Mouse (Mus musculus) lung, embryonic 15.5 days (tissue): ENCODE results near the gene B3gntl1. TPM values are rescaled to one million over a fixed set of nuclear protein-coding genes. Genes with fewer than 3 reads are reported as not detected.

Experiments used
- ATAC-seq: fragments of 200-750 bp; cut with Nextera tagmentation; 2 replicates; pipeline ENCODE4 v1.8.0; 2017; ENCODE audit warnings: moderate number of reproducible peaks, borderline replicate concordance; ENCODE audit not compliant: low FRiP score, low TSS enrichment; ENCODE audit errors: extremely low read depth
- H3K27ac ChIP-seq: fragments of 300-500 bp; sonication (generic); 2 replicates; pipeline ENCODE4 v1.5.1; 2015; ENCODE audit warnings: moderate library complexity, mild to moderate bottlenecking, inconsistent platforms
- H3K27me3 ChIP-seq: fragments of 300-500 bp; sonication (generic); 2 replicates; pipeline ENCODE4 v1.6.1; 2015; ENCODE audit warnings: inconsistent platforms
- H3K36me3 ChIP-seq: fragments of 300-500 bp; sonication (generic); 2 replicates; pipeline ENCODE4 v1.6.1; 2015; ENCODE audit warnings: inconsistent platforms
- H3K4me1 ChIP-seq: fragments of 300-500 bp; sonication (generic); 2 replicates; pipeline ENCODE4 v1.6.1; 2015; ENCODE audit warnings: inconsistent platforms
- H3K4me2 ChIP-seq: fragments of 300-500 bp; sonication (generic); 2 replicates; pipeline ENCODE4 v1.6.1; 2015; ENCODE audit warnings: inconsistent platforms, mild to moderate bottlenecking, moderate library complexity
- H3K4me3 ChIP-seq: fragments of 300-500 bp; sonication (generic); 2 replicates; pipeline ENCODE4 v1.5.1; 2015; ENCODE audit warnings: mild to moderate bottlenecking, inconsistent platforms
- H3K9ac ChIP-seq: fragments of 300-500 bp; sonication (generic); 2 replicates; pipeline ENCODE4 v1.6.1; 2015; ENCODE audit warnings: inconsistent platforms
- H3K9me3 ChIP-seq: fragments of 300-500 bp; sonication (generic); 2 replicates; pipeline ENCODE4 v1.6.1; 2016; ENCODE audit warnings: inconsistent platforms
- polyA plus RNA-seq: library from polyadenylated mRNA; unstranded; fragments of >200 nt; fragmentation: Nextera tagmentation; extraction: Ambion mirVana; gene quantifications from 2 replicates; pipeline ENCODE4 v1.2.1, GENCODE M21; 2015

The B3gntl1 gene
- polyA plus RNA-seq, 1 experiment from 2014 or later, result 8.0 TPM

- no peak overlapping the region for H3K4me3 ChIP-seq
- no peaks in the 10 kb centered on the region for H3K4me1 ChIP-seq
- H3K27me3 ChIP-seq, result no peaks in the 10 kb centered on the region
- ATAC-seq, result no peak
- no peak overlapping the region for H3K27ac ChIP-seq
- H3K9ac ChIP-seq, result no peak overlapping the region
- H3K36me3 ChIP-seq, result no peaks in the 10 kb centered on the region; the same call in 1 of the 2 replicates
- H3K9me3 ChIP-seq, result no peaks in the 10 kb centered on the region
- H3K4me2 ChIP-seq, result no peak overlapping the region
Observed at GRCm38 (mm10) chr11:121581856-121582255, 91.1 kb downstream of the B3gntl1 start.

Other genes starting within 250 kb of the B3gntl1 start
- gene Fn3k, start 238.2 kb downstream of the B3gntl1 start, polyA plus RNA-seq, result 0.68 and 1.0 TPM in 2 replicates
- 36.7 and 37.1 TPM in 2 replicates for gene Tbcd, start 221.2 kb downstream of the B3gntl1 start, polyA plus RNA-seq
- gene Zfp750, start 153.8 kb downstream of the B3gntl1 start, polyA plus RNA-seq, result 0.49 and 0.61 TPM in 2 replicates
- 27.6 and 28.2 TPM in 2 replicates for gene Metrnl, start 28.4 kb upstream of the B3gntl1 start, polyA plus RNA-seq
- 0.09 TPM in 1 of 2 replicates, not detected in the other for gene Ptchd3, start 157.1 kb upstream of the B3gntl1 start, polyA plus RNA-seq